Mouse (Mus musculus) bone marrow, adult 2 months (tissue): ENCODE data around the gene Vps37b. TPM values are rescaled to one million over a fixed set of nuclear protein-coding genes. Genes with fewer than 3 reads are reported as not detected.

Experiments used
- H3K27ac ChIP-seq: fragments of 200-500 bp; 2 replicates; pipeline ENCODE4 v1.5.1; 2012; ENCODE audit warnings: low read depth, mild to moderate bottlenecking, control low read depth, inconsistent platforms, low read length; ENCODE audit not compliant: control insufficient read depth, poor library complexity, insufficient read depth
- H3K4me1 ChIP-seq: fragments of 200-500 bp; 2 replicates; pipeline ENCODE4 v1.6.1; 2011; ENCODE audit warnings: low read length; ENCODE audit not compliant: control insufficient read depth, insufficient read depth
- H3K4me3 ChIP-seq: fragments of 200-500 bp; replicated peaks from 2 replicates; pipeline ENCODE3; 2011; ENCODE audit warnings: mild to moderate bottlenecking, low read depth, low read length, control low read depth; ENCODE audit not compliant: control insufficient read depth
- CTCF ChIP-seq: fragments of 200-500 bp; IDR thresholded peaks from 2 replicates; pipeline ENCODE4 v1.5.1; 2011; ENCODE audit warnings: low read length, control low read depth; ENCODE audit not compliant: control insufficient read depth, insufficient read depth
- POLR2A ChIP-seq: fragments of 200-500 bp; IDR thresholded peaks from 2 replicates; pipeline ENCODE4 v1.6.1; 2011; ENCODE audit warnings: low read depth, mild to moderate bottlenecking, control low read depth, low read length, borderline replicate concordance; ENCODE audit not compliant: control insufficient read depth
- WGBS: fragments of 180-500 bp; shearing (Covaris S2); methylation state at CpG from one replicate; pipeline ENCODE4 v1.1.7; 2018; 5-methylcytosine and 5-hydroxymethylcytosine counted together
- polyA plus RNA-seq: library from polyadenylated mRNA; stranded (reverse); fragments of >200 nt; gene quantifications from 2 replicates; pipeline ENCODE4 v1.2.4, GENCODE M21; 2011; ENCODE audit warnings: low replicate concordance; ENCODE audit not compliant: missing spikeins, insufficient read depth, insufficient read length

Gene Vps37b
- polyA plus RNA-seq, 1 experiment: 26.1 TPM

- Histone ChIP-seq H3K27ac (no peak overlapping the region), H3K4me3 (no peak overlapping the region), H3K4me1 (no peaks in the 10 kb centered on the region)
- 88% methylated on average over 8 of the region's 8 CpGs for WGBS
- TF ChIP-seq CTCF: no peak
- no peak for TF ChIP-seq POLR2A
Observed at GRCm38 (mm10) chr5:123957213-123957612, 74.9 kb downstream of the Vps37b start.

Other genes starting within 250 kb of the Vps37b start
- gene Hcar2, start 166.8 kb downstream of the Vps37b start, polyA plus RNA-seq: 3.6 TPM in 1 of 2 replicates, not detected in the other
- not detected in 2 replicates for gene Hcar1, start 152.2 kb downstream of the Vps37b start, polyA plus RNA-seq
- 28.4 and 41.1 TPM in 2 replicates for gene Denr, start 125.1 kb downstream of the Vps37b start, polyA plus RNA-seq
- gene Gm43518, start 104.9 kb downstream of the Vps37b start, polyA plus RNA-seq: 6.9 TPM in 1 of 2 replicates, not detected in the other
- gene Ccdc62, start 101.6 kb downstream of the Vps37b start, polyA plus RNA-seq: 6.0 and 10.6 TPM in 2 replicates
- 25.5 and 53.6 TPM in 2 replicates for gene Hip1r, start 58.6 kb downstream of the Vps37b start, polyA plus RNA-seq
- gene Abcb9, start 63.5 kb upstream of the Vps37b start, polyA plus RNA-seq: 5.9 and 7.4 TPM in 2 replicates
- gene Ogfod2, start 80.0 kb upstream of the Vps37b start, polyA plus RNA-seq: 14.8 and 35.5 TPM in 2 replicates
- 72.3 and 112 TPM in 2 replicates for gene Arl6ip4, start 83.8 kb upstream of the Vps37b start, polyA plus RNA-seq
- gene Pitpnm2, start 217.5 kb upstream of the Vps37b start, polyA plus RNA-seq: 10.8 and 11.6 TPM in 2 replicates